Mouse (Mus musculus) liver, adult 2 months (tissue): ENCODE measurements around the gene Rbck1. TPM values are rescaled to one million over a fixed set of nuclear protein-coding genes. Genes with fewer than 3 reads are reported as not detected.

Experiments
- DNase-seq: peaks from one replicate; pipeline ENCODE4 v3.0.0-alpha.2; 2011; ENCODE audit warnings: low read depth, low spot score; ENCODE audit errors: extremely low read depth
- H3K27ac ChIP-seq: fragments of 200-500 bp; replicated peaks from 2 replicates; pipeline ENCODE4 v1.5.1; 2012; ENCODE audit warnings: low read depth, mild to moderate bottlenecking, control low read depth, inconsistent platforms, low read length; ENCODE audit not compliant: insufficient read depth
- H3K27me3 ChIP-seq: fragments of 200-500 bp; 2 replicates; pipeline ENCODE4 v1.6.1; 2012; ENCODE audit warnings: mild to moderate bottlenecking, moderate library complexity, low read length, inconsistent platforms; ENCODE audit not compliant: control insufficient read depth, insufficient read depth
- H3K36me3 ChIP-seq: fragments of 200-500 bp; 2 replicates; pipeline ENCODE4 v1.6.1; 2012; ENCODE audit warnings: low read length, inconsistent platforms; ENCODE audit not compliant: control insufficient read depth, insufficient read depth
- H3K4me1 ChIP-seq: fragments of 200-500 bp; 2 replicates; pipeline ENCODE4 v1.6.1; 2011; ENCODE audit warnings: low read length; ENCODE audit not compliant: control insufficient read depth, insufficient read depth
- H3K4me3 ChIP-seq: fragments of 200-500 bp; 2 replicates; pipeline ENCODE4 v1.5.1; 2011; ENCODE audit warnings: low read depth, mild to moderate bottlenecking, control low read depth, low read length, moderate library complexity; ENCODE audit not compliant: insufficient read depth
- H3K79me2 ChIP-seq: fragments of 200-500 bp; 2 replicates; pipeline ENCODE4 v1.6.1; 2012; ENCODE audit warnings: inconsistent platforms, mild to moderate bottlenecking, low read length, moderate library complexity; ENCODE audit not compliant: control insufficient read depth, insufficient read depth
- H3K9ac ChIP-seq: fragments of 200-500 bp; 2 replicates; pipeline ENCODE4 v1.6.1; 2012; ENCODE audit warnings: low read depth, mild to moderate bottlenecking, control low read depth, inconsistent platforms, low read length
- CTCF ChIP-seq: fragments of 200-500 bp; IDR thresholded peaks from 2 replicates; pipeline ENCODE4 v1.5.1; 2011; ENCODE audit warnings: low read depth, low read length, control low read depth
- POLR2A ChIP-seq: fragments of 200-500 bp; IDR thresholded peaks from 2 replicates; pipeline ENCODE4 v1.6.1; 2011; ENCODE audit warnings: low read length, control low read depth; ENCODE audit not compliant: insufficient read depth; ENCODE audit errors: extremely low read depth
- WGBS: fragments of 180-500 bp; shearing (Covaris S2); methylation state at CpG from one replicate; pipeline ENCODE4 v1.1.7; 2018; 5-methylcytosine and 5-hydroxymethylcytosine counted together
- polyA plus RNA-seq: library from polyadenylated mRNA; depleted of rRNA; stranded (reverse); fragments of >200 nt; gene quantifications from 2 replicates; pipeline ENCODE4 v1.2.3, GENCODE M21; 2012
- total RNA-seq: library from RNA; depleted of rRNA; stranded (reverse); fragments of >200 nt; gene quantifications from 2 replicates; pipeline ENCODE4 v1.2.3, GENCODE M21; 2014

The Rbck1 gene
- total and polyA plus RNA-seq, 2 experiments, result 43.4 to 107 TPM

DNA sequence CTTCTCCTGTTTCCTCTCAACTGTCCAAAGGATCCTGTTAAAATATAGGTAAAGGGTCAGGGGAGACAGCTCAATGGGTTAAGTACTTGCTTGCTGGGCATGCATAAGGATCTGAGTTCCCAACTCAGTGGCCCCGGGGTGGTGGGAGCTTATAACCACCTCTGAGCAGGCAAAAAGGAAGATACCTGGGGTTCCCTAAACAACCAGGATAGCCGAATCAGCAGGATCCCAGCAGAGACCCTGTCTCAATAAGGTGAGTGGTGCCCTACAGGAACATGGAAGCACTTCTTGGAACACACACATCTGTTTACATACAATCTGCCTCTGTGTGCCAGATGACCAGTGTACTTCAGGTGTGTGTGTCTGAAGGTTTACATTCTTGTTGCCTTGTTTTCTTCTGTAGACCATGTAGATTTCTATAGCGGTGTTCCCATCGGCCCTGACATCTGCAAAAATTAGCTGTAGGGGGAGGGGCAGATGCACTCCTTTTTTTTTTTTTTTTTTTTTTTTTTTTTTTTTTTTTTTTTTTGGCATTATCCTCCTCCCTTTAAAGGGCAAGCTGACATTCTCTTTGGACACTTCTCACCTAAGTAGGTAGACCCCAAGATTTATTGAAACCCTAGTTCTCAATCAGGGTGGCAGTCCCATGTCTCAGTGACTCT, 1.0 kb upstream of the Rbck1 start:
- H3K36me3 ChIP-seq, result peaks cover 5% of the 10 kb centered on the region; the same call in 1 of the 2 replicates
- no peak overlapping the region for H3K9ac ChIP-seq
- 55% methylated on average over 4 of the region's 4 CpGs for WGBS
- H3K4me1 ChIP-seq, result peaks cover 27% of the 10 kb centered on the region
- H3K27me3 ChIP-seq, result no peaks in the 10 kb centered on the region
- no peak for TF ChIP-seq CTCF
- no peak for TF ChIP-seq POLR2A
- H3K27ac ChIP-seq, result peak overlapping the region; percentile 15; the same call in 1 of the 2 replicates
- DNase-seq, result peak; percentile 54
- no peaks in the 10 kb centered on the region; the same call in 1 of the 2 replicates for H3K79me2 ChIP-seq
- no peak overlapping the region for H3K4me3 ChIP-seq

DNA sequence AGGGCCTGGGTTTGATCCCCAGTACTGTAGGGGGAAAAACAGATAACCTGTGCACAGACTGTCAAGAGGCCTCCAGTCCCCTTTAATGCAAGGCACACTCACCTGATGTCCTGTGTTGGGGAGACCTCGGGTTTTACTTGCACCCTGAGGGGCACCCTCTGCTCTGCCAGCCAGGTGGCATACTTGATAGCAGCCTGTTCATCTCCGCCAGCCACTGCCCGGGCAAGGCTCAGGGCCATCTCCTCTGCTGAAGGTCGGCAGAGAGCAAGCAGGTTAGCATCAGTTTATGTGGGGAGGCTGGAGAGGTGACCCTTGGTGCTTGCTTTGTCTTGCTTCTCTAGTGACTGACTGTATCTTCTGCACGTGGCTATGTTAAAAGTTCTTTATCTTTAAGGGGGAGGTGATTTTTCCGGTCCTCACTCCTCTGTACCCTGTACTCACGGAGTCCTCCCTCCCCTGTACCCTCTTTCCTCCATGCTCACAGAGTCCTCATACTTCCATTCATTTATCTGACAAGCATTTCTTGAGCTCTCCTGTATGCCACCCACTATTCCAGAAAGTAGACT, 1.5 kb downstream of the Rbck1 start:
- no peak overlapping the region for H3K27ac ChIP-seq
- peaks cover 7% of the 10 kb centered on the region; the same call in 1 of the 2 replicates for H3K36me3 ChIP-seq
- no peak overlapping the region for H3K4me3 ChIP-seq
- H3K4me1 ChIP-seq, result peaks cover 10% of the 10 kb centered on the region
- TF ChIP-seq CTCF (no peak), POLR2A (no peak)
- WGBS, result 44% methylated on average over 7 of the region's 7 CpGs
- no peak overlapping the region for H3K9ac ChIP-seq
- no peaks in the 10 kb centered on the region; the same call in 1 of the 2 replicates for H3K79me2 ChIP-seq
- no peak for DNase-seq
- H3K27me3 ChIP-seq, result no peaks in the 10 kb centered on the region

GRCm38 (mm10) chr2:152327980-152328379, 4.5 kb downstream of the Rbck1 start:
- DNase-seq, result no peak
- H3K9ac ChIP-seq, result no peak overlapping the region
- no peak overlapping the region for H3K27ac ChIP-seq
- H3K36me3 ChIP-seq, result peaks cover 15% of the 10 kb centered on the region; the same call in 1 of the 2 replicates
- H3K79me2 ChIP-seq, result no peaks in the 10 kb centered on the region; the same call in 1 of the 2 replicates
- no peak for TF ChIP-seq POLR2A
- no peak for TF ChIP-seq CTCF
- no peaks in the 10 kb centered on the region for H3K27me3 ChIP-seq
- 76% methylated on average over 5 of the region's 5 CpGs for WGBS
- H3K4me3 ChIP-seq, result no peak overlapping the region
- H3K4me1 ChIP-seq, result peaks cover 2% of the 10 kb centered on the region; the same call in 1 of the 2 replicates

- Histone ChIP-seq H3K27ac (no peak overlapping the region), H3K4me3 (no peak overlapping the region), H3K27me3 (no peaks in the 10 kb centered on the region), H3K4me1 (peaks cover 2% of the 10 kb centered on the region; the same call in 1 of the 2 replicates), H3K9ac (no peak overlapping the region), H3K79me2 (no peaks in the 10 kb centered on the region; the same call in 1 of the 2 replicates), H3K36me3 (peaks cover 19% of the 10 kb centered on the region; the same call in 1 of the 2 replicates)
- TF ChIP-seq CTCF (no peak), POLR2A (no peak)
- WGBS, result 89% methylated on average over 8 of the region's 8 CpGs
- DNase-seq, result no peak
These were observed 5.8 kb downstream of the Rbck1 start for GRCm38 (mm10) chr2:152326654-152327053.

DNA sequence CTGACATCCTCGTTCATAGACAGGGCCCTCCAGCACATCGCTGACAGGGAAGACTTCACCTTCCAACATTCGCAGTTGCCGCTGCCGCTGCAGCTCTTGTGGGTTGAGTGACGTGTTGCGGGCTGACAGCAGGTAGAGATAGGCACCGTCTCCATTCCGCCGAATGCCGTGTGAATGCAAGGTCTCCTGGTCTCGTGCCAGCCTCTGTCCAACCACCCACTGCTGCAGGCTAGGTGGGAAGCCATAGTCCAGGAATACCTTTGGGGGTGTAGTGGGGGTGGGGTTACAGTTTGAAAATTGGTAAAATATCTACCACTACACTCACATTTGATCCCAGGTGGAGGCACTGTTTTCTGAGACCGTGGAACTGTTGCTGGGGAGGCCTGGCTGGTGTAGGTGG, 6.3 kb downstream of the Rbck1 start:
- WGBS, result 96% methylated on average over 13 of the region's 13 CpGs
- H3K36me3 ChIP-seq, result peaks cover 19% of the 10 kb centered on the region; the same call in 1 of the 2 replicates
- no peaks in the 10 kb centered on the region for H3K27me3 ChIP-seq

DNA sequence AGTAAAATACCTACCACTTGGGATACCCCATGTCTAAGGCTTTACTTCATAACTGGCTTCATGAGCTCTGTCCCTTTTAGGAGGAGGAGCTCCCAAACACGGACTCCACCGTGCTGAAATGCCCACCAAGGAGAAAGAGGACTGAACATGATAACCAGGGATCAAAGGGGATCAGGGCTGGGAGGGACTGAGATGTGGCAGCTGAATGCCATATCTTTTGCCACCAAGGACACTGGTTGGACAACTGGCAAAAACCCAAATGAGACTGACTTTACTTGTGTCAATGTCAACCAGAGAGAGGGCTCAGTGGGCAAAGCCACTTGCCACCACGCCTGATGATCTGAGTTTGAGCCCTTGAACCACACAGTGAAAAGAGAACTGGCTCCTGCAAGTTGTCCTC, 7.6 kb downstream of the Rbck1 start:
- Histone ChIP-seq H3K4me1 (no peaks in the 10 kb centered on the region), H3K79me2 (no peaks in the 10 kb centered on the region), H3K9ac (no peak overlapping the region), H3K36me3 (peaks cover 24% of the 10 kb centered on the region; the same call in 1 of the 2 replicates), H3K27ac (no peak overlapping the region), H3K27me3 (no peaks in the 10 kb centered on the region), H3K4me3 (no peak overlapping the region)
- TF ChIP-seq POLR2A, result no peak
- no peak for TF ChIP-seq CTCF
- no peak for DNase-seq
- WGBS, result 75% methylated on average over 3 of the region's 3 CpGs

More for the DNA sequence above, 6.3 kb downstream of the Rbck1 start:
- TF ChIP-seq POLR2A, result no peak
- TF ChIP-seq CTCF, result no peak
- Histone ChIP-seq H3K4me3 (no peak overlapping the region), H3K9ac (no peak overlapping the region), H3K27ac (no peak overlapping the region), H3K79me2 (no peaks in the 10 kb centered on the region; the same call in 1 of the 2 replicates), H3K4me1 (no peaks in the 10 kb centered on the region)
- DNase-seq, result no peak
